Mouse (Mus musculus) intestine, postnatal 0 days (tissue): ENCODE data around the gene Tbl2. TPM values are rescaled to one million over a fixed set of nuclear protein-coding genes. Genes with fewer than 3 reads are reported as not detected.

Experiments
- ATAC-seq: fragments of 200-750 bp; cut with Nextera tagmentation; 2 replicates; pipeline ENCODE4 v1.8.0; 2017; ENCODE audit warnings: mild to moderate bottlenecking, moderate TSS enrichment, moderate library complexity
- H3K27ac ChIP-seq: fragments of 300-500 bp; sonication (generic); 2 replicates; pipeline ENCODE4 v1.5.1; 2014; ENCODE audit warnings: mild to moderate bottlenecking, low read depth, low read length, moderate library complexity
- H3K27me3 ChIP-seq: fragments of 300-500 bp; sonication (generic); replicated peaks from 2 replicates; pipeline ENCODE4 v1.6.1; 2014; ENCODE audit warnings: low read length, mixed read lengths; ENCODE audit not compliant: control insufficient read depth, insufficient read depth
- H3K36me3 ChIP-seq: fragments of 300-500 bp; sonication (generic); 2 replicates; pipeline ENCODE4 v1.6.1; 2014; ENCODE audit warnings: mild to moderate bottlenecking, moderate library complexity; ENCODE audit not compliant: control insufficient read depth, insufficient read depth
- H3K4me1 ChIP-seq: fragments of 300-500 bp; sonication (generic); replicated peaks from 2 replicates; pipeline ENCODE4 v1.6.1; 2014; ENCODE audit warnings: antibody characterized with exemption, low read length, mixed read lengths; ENCODE audit not compliant: control insufficient read depth, insufficient read depth
- H3K4me2 ChIP-seq: fragments of 300-500 bp; sonication (generic); replicated peaks from 2 replicates; pipeline ENCODE4 v1.6.1; 2014; ENCODE audit warnings: low read depth, mild to moderate bottlenecking, moderate library complexity
- H3K4me3 ChIP-seq: fragments of 300-500 bp; sonication (generic); 2 replicates; pipeline ENCODE4 v1.5.1; 2014; ENCODE audit warnings: low read depth, low read length
- H3K9ac ChIP-seq: fragments of 300-500 bp; sonication (generic); 2 replicates; pipeline ENCODE4 v1.6.1; 2014; ENCODE audit warnings: mild to moderate bottlenecking, low read depth, low read length
- H3K9me3 ChIP-seq: fragments of 300-500 bp; sonication (generic); 2 replicates; pipeline ENCODE4 v1.6.1; 2016; ENCODE audit warnings: mixed run types; ENCODE audit not compliant: control insufficient read depth
- CTCF ChIP-seq: sonication (generic); IDR thresholded peaks from 2 replicates; pipeline ENCODE4 v1.5.1; 2016; ENCODE audit warnings: low read depth, mild to moderate bottlenecking, control low read depth, antibody characterized with exemption, moderate library complexity
- WGBS: fragments of 180-500 bp; shearing (Covaris S2); extraction: QIAGEN DNeasy Blood & Tissue Kit; methylation state at CpG from one replicate; pipeline ENCODE4 v1.1.7; 2014; 5-methylcytosine and 5-hydroxymethylcytosine counted together
- polyA plus RNA-seq: library from polyadenylated mRNA; unstranded; fragments of >200 nt; fragmentation: Nextera tagmentation; extraction: Ambion mirVana; gene quantifications from 2 replicates; pipeline ENCODE4 v1.2.1, GENCODE M21; 2015

Gene Tbl2
- polyA plus RNA-seq, 1 experiment from 2014 or later = 17.7 TPM

DNA sequence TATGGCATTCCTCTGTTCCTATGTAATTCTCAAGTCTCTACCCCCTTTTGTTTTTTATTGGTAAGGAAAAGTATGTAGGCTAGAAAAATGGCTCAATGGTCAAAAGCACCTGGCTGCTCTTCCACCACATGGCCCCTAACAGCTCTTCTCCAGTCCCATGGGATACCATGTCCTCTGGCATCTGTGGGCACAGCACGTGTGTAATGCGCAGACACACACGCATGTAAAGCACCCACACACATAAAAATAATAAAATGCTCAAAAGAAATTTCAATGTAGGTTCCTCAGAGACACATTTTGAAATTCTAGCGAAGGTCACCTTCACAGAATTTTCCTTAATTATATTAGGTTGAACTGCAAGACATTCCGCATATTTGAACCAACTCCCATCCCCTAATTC is 20.0 kb downstream of the Tbl2 start:
- no peak for ATAC-seq
- H3K4me1 ChIP-seq = no peaks in the 10 kb centered on the region
- peak overlapping the region; percentile 74 for H3K4me2 ChIP-seq
- TF ChIP-seq CTCF = no peak
- peak overlapping the region; percentile 91 for H3K9ac ChIP-seq
- peak overlapping the region; percentile 76 for H3K4me3 ChIP-seq
- no peaks in the 10 kb centered on the region for H3K9me3 ChIP-seq
- no peak overlapping the region for H3K27ac ChIP-seq
- H3K36me3 ChIP-seq = peaks cover 24% of the 10 kb centered on the region
- WGBS = 90% methylated on average over 5 of the region's 5 CpGs
- H3K27me3 ChIP-seq = no peaks in the 10 kb centered on the region

DNA sequence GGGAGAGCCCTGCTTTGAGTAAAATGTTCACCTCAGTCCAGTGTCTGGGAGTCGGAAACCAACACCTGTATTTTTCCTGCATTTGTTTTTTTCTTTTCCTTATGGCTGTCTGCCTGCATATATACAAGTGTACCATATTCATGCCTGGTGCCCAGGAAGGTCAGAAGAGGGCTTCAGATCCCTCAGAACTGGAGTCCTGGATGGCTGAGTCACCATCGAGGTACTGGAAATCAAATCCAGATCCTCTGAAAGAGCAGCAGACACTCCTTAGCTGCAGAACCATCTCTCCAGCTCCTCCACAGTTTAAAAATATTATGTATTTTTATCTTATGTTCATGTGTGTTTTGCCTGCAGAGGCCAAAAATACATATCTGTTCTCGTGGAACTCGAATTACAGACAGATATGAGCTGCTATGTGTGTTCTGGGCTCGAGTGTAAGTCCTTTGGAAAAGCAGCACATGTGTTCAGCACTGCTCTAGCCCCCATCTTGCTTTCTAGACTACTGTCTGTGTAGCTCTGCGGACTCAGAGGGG is 22.3 kb downstream of the Tbl2 start:
- H3K27ac ChIP-seq = no peak overlapping the region
- no peak for ATAC-seq
- WGBS = 92% methylated on average over 6 of the region's 6 CpGs
- H3K27me3 ChIP-seq = no peaks in the 10 kb centered on the region
- no peaks in the 10 kb centered on the region for H3K4me1 ChIP-seq
- H3K9me3 ChIP-seq = no peaks in the 10 kb centered on the region
- H3K4me2 ChIP-seq = no peak overlapping the region
- no peak overlapping the region for H3K4me3 ChIP-seq
- no peak for TF ChIP-seq CTCF
- H3K36me3 ChIP-seq = peaks cover 37% of the 10 kb centered on the region
- H3K9ac ChIP-seq = no peak overlapping the region

DNA sequence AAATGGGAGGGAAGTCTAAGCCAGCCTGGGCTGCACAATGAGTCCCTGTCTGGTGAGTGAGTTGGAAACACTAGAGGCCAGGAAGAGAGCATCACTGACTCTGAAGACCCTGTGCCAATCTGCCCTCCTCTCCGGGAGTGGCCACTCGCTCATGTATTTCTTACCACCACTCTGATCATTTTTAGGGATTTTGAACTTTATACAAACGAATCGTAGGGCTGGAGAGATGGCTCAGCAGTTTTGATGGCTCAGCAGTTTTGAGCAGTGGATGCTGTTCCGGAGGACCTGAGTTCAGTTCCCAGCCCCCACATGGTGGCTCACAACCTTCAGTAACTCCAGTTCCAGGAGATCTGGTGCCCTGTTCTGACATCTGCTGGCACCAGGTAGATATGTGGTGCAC is 23.5 kb downstream of the Tbl2 start:
- no peak for ATAC-seq
- Histone ChIP-seq H3K9me3 (no peaks in the 10 kb centered on the region), H3K27me3 (no peaks in the 10 kb centered on the region), H3K4me1 (no peaks in the 10 kb centered on the region), H3K4me2 (no peak overlapping the region), H3K36me3 (peaks cover 48% of the 10 kb centered on the region), H3K4me3 (no peak overlapping the region), H3K27ac (no peak overlapping the region), H3K9ac (no peak overlapping the region)
- no peak for TF ChIP-seq CTCF
- WGBS = 90% methylated on average over 5 of the region's 5 CpGs

DNA sequence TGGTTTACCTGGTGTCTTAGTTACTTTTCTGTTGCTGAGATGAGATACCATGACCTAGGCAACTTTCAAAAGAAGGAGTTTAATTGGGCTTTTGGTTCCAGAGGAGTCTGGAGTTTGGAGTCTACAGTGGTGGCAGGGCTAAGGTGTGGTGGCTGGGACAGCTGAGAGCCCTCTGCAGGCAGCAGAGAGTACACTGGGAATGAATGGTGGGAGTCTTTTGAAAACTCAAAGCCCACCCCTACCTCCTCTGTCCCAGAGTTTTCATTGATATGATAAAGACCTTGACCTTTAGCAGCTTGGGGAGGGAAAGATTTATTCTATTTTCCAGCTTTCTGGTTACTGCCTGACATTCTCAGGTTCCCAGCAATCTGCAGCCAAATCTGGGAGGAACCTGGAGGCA is 25.6 kb downstream of the Tbl2 start:
- Histone ChIP-seq H3K9ac (no peak overlapping the region), H3K27ac (no peak overlapping the region), H3K9me3 (no peaks in the 10 kb centered on the region), H3K36me3 (peaks cover 68% of the 10 kb centered on the region), H3K4me1 (no peaks in the 10 kb centered on the region), H3K4me3 (no peak overlapping the region), H3K27me3 (no peaks in the 10 kb centered on the region), H3K4me2 (no peak overlapping the region)
- TF ChIP-seq CTCF = no peak
- ATAC-seq = no peak

DNA sequence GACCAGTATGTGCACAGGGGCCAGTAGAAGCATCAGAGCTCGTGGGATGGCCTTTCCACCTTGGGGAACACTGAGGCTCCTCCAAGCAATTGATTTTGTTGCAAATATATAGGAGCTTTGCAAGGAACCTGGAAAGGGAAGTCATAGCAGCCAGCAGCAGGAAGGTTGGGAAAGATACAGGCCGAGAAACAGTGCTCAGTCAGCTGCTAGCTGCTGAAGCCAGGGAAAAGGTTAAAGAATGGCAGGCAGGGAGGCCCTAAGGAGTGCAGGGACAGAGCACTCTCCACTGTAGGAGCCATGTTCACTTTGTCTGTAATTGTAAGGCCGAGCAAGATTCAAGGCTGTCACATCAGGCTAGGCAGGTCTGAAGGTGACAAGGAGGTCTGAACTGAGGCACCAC is 29.1 kb downstream of the Tbl2 start:
- no peak overlapping the region for H3K4me3 ChIP-seq
- H3K27ac ChIP-seq = no peak overlapping the region
- no peaks in the 10 kb centered on the region for H3K27me3 ChIP-seq
- H3K4me1 ChIP-seq = no peaks in the 10 kb centered on the region
- WGBS = 72% methylated on average over 3 of the region's 3 CpGs
- no peaks in the 10 kb centered on the region for H3K9me3 ChIP-seq
- peaks cover 68% of the 10 kb centered on the region for H3K36me3 ChIP-seq
- no peak for TF ChIP-seq CTCF
- no peak overlapping the region for H3K4me2 ChIP-seq
- H3K9ac ChIP-seq = no peak overlapping the region
- ATAC-seq = no peak

DNA sequence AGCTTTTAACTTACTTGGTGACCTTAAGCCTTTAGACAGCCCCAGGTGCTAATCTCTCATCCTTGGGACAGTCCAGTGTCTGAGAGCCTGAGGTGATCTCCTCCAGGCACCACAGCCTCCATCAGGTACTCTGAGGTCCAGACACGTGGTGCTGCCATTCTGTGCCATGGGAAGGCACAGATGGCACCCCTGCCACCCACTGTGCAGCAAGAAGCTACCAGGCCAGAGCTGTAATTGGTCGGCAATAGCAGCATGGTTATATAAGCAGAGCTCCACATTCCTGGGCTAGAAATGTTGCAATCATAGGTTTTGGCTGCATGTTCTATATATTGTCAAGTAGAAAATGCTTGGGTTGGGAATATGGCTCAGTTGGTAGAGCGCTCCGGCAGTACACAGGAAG is 29.5 kb downstream of the Tbl2 start:
- no peak overlapping the region for H3K9ac ChIP-seq
- H3K36me3 ChIP-seq = peaks cover 68% of the 10 kb centered on the region
- H3K27me3 ChIP-seq = no peaks in the 10 kb centered on the region
- H3K9me3 ChIP-seq = no peaks in the 10 kb centered on the region
- TF ChIP-seq CTCF = no peak
- H3K4me1 ChIP-seq = no peaks in the 10 kb centered on the region
- H3K4me3 ChIP-seq = no peak overlapping the region
- no peak overlapping the region for H3K4me2 ChIP-seq
- H3K27ac ChIP-seq = no peak overlapping the region
- ATAC-seq = no peak
- 96% methylated on average over 4 of the region's 4 CpGs for WGBS

DNA sequence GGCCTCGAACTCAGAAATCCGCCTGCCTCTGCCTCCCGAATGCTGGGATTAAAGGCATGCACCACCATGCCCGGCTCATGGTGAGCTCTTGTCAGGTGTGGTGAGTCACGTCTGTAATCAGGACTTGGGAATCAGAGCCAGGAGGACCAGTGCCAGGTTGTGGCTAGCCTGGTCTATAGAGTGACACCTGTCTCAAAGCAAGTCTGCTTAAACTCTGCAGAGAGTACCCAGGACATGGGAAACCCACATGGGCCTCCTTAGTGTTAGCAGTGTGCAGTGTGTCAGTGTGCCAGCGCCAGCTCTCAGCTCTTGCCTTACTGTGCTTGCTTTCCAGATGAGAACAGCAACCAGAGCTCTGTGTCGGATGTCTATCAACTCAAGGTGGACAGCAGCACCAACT is 30.2 kb downstream of the Tbl2 start:
- 90% methylated on average over 6 of the region's 7 CpGs for WGBS
- no peak for ATAC-seq
- no peaks in the 10 kb centered on the region for H3K27me3 ChIP-seq

More for the DNA sequence above, 30.2 kb downstream of the Tbl2 start:
- H3K9me3 ChIP-seq = no peaks in the 10 kb centered on the region
- H3K4me1 ChIP-seq = no peaks in the 10 kb centered on the region
- peaks cover 66% of the 10 kb centered on the region for H3K36me3 ChIP-seq
- no peak for TF ChIP-seq CTCF
- no peak overlapping the region for H3K4me3 ChIP-seq
- peak overlapping the region; percentile 21; the same call in 1 of the 2 replicates for H3K27ac ChIP-seq
- no peak overlapping the region for H3K4me2 ChIP-seq
- no peak overlapping the region for H3K9ac ChIP-seq
